Mouse (Mus musculus): ENCODE measurements at regions not wholly inside any gene's neighbourhood (a gene's known extent, or its start where the extent isn't known, plus 50 kb on each side); places are given as distances from the start of the nearest gene placed in this dataset.
A peak's percentile ranks its signal among the peaks of the same experiment; 100 is the strongest.

DNA sequence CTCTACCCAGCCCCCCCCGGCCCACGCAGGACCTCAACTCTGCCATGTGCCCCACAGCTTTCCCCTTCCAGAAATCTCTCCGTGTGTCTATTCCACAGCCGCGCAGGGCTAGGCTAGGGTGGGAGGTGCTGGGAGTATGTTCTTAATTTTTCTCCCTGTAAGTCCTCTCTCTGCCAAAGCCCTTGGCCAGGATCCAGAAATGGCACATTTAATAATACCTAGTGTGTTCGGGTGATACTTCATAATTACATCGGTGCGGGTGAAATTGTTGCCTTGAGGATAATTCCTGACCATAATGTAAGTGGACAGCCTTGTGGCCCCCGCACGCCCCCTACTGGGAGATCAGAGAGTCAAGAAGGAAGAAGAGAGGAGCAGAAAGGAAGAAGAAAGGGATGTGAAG lies 1093.5 kb downstream of the Mrps31 start:
- peak; percentile 44 for DNase-seq

DNA sequence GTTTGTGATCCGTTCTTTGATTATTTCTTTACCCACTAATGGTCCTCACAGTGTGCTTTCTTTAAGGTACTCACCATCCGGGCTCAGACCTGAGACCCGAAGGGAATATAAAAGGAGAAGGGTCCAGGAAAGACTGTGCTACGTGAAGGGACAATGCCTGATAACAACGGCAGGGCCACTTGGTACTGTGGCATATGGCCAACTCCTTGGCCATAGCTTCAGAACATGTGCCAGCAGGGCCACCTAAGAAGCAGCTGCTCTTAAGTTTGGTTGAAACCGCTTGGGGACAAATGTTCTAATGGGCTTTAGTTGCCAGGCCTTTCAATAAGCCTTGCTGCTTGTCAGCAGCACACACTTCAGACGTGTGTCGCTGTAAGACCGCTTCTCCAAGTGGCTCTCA lies 1094.1 kb downstream of the Mrps31 start:
- DNase-seq, result no peak

DNA sequence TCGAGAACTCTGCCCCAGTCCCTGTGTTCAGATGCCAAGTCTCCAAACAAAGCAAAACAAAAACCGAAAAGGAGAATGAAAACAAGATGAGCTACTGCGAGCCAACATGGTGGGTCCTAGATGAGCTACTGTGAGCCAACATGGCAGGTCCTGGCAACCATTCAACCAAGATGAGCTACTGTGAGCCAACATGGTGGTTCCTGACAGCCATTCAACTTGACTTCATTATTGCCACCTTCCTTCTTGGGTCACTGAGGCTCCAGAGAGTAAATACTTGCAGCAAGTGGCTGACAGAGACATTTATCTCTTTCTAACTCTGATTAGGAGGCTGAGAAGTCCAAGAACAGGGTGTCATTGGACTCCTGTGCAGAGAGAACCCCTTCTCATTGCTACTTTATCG lies 1094.8 kb downstream of the Mrps31 start:
- no peak for DNase-seq

DNA sequence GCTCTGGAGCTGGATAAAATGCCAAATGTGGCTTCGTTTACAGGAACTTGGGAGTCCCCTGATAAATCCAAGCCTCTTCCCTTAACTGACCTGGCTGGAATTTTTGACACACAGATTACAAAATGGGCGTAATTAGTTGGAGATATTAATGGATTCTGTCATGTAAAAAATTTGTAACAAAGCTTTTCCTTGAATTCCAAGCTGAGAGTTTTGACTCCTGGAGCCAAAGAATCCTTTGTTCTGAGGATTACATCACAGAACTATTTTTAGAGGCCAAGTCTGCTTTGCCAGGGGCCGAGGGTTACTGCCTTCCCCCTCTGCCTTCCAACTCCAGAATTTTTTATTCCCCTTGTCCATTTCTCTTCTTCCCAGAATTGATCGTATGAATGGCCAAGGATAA lies 1096.5 kb downstream of the Mrps31 start:
- no peak for DNase-seq

DNA sequence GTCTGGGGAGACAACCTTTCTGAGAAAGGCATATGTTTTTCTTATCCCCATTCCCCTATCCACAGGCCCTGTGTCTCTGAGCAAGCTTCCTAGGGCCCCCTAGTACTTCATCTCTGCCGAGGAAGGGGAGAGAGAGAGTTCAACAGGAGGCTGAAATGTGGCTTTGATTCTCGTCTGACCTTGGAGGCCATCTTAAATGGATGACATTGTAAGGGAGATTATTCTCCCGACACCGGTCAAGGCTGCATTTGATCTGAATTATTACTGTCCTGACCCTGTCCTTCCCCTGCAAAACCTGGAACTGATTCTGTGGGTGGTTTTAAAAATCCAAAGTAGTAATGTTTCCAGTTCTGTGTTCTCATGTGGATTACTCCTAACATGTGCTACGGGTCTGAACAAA lies 1098.9 kb downstream of the Mrps31 start:
- DNase-seq, result no peak

DNA sequence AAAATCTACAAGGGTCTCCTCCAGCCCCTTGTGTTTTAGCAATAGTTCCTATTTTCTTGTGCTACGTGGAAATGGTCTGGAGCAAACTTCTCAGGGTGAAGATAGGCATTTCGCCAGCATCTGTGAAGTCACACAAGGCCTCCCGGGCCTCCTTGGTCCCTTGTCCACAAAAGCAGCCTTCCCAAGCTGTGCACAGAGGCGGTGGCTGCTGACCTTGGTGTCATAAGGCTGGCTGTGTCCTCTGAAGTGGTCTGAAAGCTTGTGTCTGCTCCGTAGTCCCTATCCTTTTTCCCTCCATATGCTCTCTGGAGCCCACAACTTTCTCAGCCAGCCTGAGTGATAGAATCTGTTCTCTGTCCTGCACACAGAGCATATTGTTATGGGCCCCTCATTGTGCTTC lies 1099.4 kb downstream of the Mrps31 start:
- no peak for DNase-seq

DNA sequence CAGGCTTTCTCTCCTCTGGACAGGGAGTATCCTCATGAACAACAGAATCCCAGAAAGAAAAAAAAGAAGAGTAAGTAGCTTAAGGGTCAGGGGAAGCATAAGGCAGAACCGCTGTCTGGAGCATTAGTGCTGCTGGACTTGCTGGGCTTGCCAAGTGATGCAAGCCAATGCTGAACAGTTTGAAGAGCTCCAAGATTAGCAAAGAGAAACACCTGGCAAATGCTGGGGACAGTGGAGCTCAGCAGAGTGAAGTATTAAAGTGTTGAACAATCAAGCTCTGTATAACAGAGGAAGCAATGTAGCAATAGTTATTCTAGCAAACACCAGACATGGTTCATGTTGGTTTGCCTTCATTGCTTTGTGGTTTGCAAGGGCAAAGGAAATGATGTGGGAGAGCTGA lies 1100.1 kb downstream of the Mrps31 start:
- DNase-seq, result no peak

DNA sequence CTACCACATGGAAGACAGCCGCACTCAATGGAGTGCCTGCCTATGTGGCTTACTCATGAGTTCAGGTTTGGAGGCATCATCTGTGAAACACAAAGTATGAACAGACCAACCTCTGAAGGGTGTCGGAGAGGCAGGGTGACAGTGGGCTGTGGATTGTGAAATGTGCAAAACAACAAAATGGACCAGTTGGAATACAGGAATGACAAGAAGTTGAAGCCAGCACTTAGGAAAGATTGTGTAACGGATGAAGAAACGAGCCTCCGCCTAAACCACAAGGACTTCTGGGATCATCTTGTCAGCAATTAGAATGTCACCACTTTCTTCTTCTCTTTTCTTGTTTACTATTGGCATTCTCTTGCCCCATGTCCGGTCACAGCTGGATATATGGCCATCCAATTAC lies 1100.6 kb downstream of the Mrps31 start:
- DNase-seq, result no peak

DNA sequence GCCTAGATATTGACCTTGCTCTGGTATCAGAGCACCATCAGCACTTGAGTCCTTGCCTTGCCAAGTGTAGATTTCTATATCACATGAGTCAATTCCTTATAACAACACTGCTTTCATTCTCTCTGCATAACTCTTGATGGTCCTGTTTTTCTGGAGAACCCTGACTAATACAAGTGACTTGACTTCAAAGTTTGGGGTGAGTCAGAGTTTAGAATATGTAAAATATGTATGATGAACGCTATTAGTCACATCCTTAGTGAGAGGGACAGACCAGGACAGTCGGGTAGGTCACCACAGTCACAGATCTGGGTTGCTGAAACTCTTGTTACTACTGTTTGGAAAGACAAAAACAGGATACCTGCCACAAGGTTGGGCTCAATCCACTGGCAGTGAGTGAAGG lies 1105.3 kb downstream of the Mrps31 start:
- no peak for DNase-seq

DNA sequence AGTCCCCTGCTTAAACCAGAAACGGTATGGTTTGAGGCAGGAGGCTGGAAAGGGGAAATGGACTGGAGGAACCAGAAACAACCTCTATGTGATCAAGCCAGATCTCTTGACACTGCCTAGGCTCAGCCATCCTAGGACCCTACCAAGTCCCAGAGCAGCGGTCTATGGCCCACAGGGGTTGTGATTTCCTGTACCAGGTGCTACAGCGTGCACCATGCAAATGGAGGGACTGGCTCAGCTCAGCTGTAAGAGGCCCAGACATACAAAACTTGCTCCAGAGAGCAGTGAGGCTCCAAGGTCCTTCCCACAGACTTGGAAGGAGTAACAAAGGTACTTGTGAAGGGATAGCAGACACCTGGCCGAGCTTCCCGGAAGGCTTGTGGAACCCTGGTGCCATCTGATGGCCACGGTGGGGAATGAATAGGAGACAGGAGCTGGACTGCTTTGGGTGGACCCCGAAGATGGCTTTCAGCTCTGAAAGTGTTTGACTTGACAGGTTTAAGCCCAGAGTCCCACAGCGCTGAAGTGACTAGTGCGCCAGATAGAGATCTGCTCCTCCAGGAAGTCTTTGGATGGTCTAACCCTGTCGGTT lies 1120.5 kb downstream of the Mrps31 start:
- DNase-seq, result peak; percentile 18

DNA sequence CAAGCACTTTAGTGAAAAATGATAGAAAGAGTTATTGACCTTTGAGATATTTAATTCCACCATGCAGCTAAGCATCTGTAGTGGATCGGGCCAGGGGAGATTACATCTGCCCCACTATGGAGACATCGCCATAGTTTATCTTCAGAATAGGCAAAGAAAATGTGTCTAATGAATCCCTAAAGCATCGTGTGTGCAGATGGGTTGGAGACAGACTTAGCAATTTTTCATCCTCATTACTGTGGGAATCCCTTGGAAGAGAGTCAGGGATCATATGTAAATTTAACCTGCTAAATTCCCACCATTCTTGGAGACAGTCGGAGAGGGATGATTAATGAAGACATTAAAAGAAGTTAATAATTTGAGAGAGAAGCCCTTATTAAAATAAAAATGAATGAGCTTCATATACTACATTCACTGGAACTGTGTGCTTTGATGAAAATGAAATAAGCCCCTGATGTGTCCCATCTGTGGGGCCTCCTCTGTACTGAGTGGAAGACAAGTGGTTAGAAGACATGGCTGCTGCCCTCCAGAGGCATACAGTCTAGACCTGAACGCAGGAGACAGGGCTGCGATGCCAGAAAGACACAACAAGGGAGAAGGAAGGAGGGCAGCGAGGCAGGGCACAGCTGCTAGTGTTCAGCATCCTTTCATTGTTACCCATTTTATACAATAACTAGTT lies 1126.7 kb downstream of the Mrps31 start:
- no peak for DNase-seq

DNA sequence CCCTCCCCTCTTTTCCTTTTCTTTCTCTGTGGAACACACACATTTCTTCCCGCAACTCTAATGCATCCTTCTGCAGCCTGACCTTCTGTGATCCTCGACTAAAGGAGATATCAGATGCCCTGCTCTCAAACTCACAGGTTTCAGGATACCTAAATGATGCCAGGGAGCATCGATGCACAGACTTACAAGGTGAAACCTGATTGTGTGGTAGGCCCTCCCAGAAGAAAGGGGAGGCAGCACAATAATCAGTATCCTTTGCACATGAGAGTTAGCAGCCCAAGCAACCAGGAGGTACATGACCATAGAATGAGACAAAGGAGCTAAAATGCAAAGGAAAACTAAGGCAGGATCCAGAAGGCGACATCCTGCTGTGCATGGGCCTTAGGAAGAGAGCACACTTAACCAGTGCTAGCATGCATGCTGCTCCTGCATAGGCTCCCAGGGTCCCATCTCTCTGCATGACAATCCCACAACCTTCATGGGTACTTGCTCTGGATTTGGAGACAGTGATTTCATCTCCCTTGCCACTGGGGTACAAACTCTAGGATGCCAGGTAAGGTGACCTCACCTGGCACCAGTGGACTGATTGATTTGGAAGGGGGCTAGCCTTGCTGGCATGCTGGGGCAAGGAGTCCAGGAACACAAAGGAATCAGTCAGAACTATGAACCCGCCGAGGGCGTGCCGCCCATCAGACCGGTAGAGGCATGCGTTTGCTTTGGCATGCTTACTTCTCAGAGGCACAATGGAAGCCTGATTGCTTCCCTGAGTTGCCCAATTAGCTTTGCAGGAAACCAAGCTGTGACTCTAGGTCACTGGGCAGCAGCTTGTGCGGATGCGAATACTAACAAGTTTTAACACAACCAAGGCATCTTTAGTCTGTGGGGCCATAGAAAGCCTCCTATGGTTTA lies 1142.7 kb downstream of the Mrps31 start:
- DNase-seq, result no peak

DNA sequence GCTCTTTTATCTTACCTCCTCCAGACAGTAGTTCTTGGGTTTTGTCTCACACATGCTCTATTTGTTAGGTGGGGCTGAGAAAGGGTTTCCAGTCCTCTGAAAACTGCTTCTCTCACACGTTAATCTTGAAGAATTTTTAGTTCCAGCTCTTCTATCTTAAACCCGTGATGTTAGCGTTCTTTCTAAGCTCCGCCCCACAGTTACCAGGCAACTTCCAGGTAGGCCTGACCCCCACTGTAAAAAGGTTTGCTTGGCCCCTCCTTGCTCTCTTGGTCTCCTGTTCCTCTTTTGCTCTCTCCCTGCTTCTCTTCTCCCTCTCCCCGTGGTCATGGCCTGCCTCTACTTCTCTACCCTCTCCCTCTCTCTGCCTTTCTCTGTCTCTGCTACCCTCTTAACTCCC lies 1149.7 kb downstream of the Mrps31 start:
- no peak for DNase-seq

DNA sequence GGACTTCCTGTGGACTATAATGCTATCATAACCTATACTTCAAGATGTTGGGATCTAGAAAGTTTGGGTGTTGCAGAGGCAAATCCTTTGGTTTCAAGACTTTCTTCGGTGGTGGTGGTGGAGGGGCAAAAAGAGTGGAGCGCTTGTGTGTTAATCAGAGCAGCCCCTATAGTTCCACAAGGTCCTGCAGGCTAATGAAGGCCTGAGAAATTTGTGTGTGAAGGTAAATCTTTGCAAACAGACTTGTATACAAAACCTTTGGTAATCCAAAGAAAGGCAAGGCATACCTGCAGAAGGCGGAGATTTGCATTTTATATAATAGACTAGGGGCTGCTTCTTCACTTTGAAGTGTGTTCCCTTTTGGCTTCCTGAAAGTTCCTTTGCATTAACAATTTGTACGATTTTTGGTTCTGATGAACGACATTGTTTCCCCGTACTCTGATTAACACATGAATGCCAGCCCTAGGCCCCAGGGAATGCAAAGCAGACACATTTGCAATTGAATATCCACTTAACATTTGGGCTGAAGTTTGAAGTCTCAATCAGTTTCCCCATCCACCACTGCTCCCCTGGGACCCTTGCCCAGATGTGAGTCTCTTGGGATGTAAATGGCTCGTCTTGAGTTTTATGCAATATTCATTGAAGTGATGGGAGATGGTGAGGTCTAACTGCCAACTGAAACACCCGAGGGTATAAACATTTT lies 1150.7 kb downstream of the Mrps31 start:
- no peak for DNase-seq

DNA sequence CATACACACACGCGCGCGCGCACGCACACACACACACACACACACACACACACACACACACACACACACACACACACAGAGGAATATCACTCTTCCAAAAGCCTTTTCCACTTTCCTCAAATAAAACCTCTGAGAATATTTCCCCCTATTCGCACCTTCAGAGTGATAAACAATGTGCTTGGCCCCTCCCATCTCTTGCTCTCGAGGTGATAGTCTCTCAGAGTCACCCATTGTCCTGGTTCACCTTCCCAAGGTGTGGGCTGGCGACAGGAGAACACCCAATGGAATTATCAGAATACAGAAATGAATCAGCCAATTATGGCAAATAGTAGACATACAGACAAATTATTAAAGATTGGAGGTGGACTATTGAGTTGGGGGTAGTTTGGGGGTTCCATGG lies 1151.3 kb downstream of the Mrps31 start:
- DNase-seq, result no peak

DNA sequence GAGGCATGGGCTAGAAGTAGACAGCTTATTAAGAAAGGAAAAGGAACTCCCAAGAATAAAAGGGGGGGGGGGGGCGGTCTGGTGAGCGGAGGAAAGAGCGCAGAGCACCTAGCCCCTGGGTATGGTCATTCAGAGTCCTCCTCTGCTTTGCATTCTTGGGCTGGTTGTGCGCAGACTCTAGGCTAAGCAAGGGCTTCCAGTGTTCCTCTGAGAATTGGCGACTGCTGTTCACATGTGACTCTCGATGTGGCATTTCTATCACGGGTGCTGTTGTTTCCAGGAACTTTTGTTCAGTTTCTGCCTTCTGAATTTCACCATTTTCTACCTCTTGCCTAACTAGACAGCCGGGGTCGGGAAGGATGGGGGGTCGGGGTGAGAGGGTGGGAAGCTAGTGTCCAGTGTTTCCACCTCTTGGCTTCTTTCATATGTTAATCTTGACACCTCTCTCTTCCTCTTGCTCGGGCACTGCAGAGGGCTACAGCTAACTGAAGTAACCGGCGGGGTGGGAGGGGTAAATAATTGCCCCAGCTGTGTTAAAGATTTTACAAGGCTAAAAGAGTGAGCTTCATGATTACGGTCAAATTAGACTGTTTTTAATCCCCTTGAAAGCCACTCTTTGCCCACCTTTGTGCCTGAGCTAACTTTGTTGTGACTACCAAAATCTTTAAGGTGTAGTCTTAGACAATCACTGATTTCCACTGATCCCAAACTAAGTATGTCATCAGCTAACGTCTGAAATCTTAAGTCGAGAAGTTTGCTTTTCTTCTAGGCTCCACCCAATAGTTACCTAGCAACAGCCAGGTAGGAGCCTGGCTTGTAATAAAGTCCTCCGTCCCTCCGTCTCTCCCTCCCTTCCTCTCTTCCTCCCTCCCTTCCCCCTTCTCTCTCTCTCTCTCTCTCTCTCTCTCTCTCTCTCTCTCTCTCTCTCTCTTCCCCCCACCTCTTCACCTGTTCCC lies 1152.2 kb downstream of the Mrps31 start:
- DNase-seq, result no peak

DNA sequence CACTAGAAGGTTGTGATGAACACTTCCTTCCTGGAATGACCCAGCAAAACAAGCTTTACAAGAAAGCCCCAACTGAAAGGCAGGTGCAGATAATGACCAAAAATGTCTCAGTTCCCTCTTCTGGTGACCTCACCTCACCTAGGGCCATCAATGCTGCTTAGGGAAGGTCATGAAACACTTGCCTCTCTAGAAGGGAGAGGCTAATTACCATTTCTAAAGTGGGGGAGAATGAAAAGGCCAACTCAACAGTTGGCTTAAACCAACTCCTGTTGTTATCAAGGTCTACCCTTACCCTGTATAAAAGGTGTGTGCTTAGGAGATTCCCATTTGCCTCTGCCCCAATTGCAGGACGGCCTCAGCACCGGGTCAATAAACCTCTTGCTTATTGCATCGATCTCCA lies 1156.7 kb downstream of the Mrps31 start:
- DNase-seq, result no peak

DNA sequence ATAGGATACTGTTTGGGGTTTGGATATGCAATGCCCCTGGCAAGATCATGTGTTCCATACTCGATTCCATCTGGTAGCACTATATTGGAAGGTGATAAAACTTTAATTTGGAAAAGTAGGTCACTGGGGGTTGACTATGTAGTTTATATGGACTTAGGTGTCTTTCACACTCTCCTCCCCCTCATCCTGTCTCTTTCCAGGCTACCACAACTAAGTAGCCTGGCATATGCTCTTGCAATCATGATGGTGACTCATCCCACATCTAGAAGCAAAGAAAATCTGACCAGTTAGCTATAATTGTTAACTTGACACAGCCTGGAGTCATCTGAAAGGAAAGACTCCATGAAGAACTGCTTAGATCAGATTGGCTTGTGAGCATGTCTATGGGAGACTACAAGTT lies 1154.3 kb downstream of the Adam3 start:
- no peak for DNase-seq

DNA sequence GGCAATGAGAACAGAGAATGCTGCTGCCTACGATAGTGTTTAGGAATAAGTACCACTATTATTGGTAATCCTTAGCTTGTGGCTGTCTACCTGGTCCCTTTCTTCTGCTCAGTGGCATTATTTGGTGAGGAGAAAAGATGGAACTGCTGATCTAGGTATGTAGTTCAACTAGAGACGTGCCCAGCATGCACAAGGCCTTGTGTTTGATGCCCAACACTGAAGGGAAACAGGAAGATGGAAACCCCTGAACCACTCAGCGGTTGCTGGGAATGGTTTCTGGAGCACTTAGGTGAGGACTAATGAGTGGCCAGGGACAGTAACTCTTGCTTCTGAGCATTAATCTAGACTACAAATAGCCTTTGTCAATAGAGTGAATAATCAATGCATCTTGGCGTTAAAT lies 1145.5 kb downstream of the Adam3 start:
- DNase-seq, result no peak

DNA sequence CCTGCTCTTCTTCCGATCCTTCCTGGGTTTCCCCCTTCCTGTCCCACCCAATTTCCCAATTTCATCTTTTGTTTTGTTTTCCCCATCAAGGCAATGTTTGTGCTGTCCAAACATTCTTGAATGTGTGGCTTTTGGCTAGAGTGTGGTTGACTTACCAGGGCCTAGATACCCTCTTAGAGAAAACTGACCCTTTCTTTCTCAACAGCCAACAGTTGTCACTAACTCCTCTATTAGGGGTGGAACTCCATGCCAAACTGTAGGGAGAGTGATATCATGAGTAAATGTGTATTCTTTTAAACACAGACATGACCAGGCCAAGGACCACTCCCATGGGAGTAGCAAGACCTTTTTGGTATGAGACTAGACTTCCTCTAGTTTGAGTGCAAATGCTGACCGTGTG lies 1145.0 kb downstream of the Adam3 start:
- no peak for DNase-seq

Measured in kidney, adult 11 months (tissue).